Mouse (Mus musculus) midbrain, embryonic 16.5 days (tissue): ENCODE measurements at regions not wholly inside any gene's neighbourhood (a gene's known extent, or its start where the extent isn't known, plus 50 kb on each side); places are given as distances from the start of the nearest gene placed in this dataset.
"Not testable (repeated sequence)": the region's sequence is repeated elsewhere in the genome, so short reads cannot be mapped to it uniquely, and the experiment has no call there.

Experiments
- ATAC-seq: fragments of 200-750 bp; cut with Nextera tagmentation; 2 replicates; pipeline ENCODE4 v1.8.0; 2017; ENCODE audit warnings: moderate TSS enrichment
- H3K27ac ChIP-seq: fragments of 300-500 bp; sonication (generic); 2 replicates; pipeline ENCODE4 v1.5.1; 2014; ENCODE audit warnings: mild to moderate bottlenecking, low read length, mixed read lengths
- H3K27me3 ChIP-seq: fragments of 300-500 bp; sonication (generic); 2 replicates; pipeline ENCODE4 v1.6.1; 2014; ENCODE audit warnings: low read depth, low read length, mixed read lengths; ENCODE audit not compliant: control insufficient read depth, insufficient read depth
- H3K36me3 ChIP-seq: fragments of 300-500 bp; sonication (generic); 2 replicates; pipeline ENCODE4 v1.6.1; 2014; ENCODE audit warnings: mild to moderate bottlenecking, low read length, moderate library complexity, mixed read lengths; ENCODE audit not compliant: control insufficient read depth, insufficient read depth
- H3K4me1 ChIP-seq: fragments of 300-500 bp; sonication (generic); 2 replicates; pipeline ENCODE4 v1.6.1; 2014; ENCODE audit warnings: mild to moderate bottlenecking, low read length, mixed read lengths; ENCODE audit not compliant: control insufficient read depth, insufficient read depth
- H3K4me2 ChIP-seq: fragments of 300-500 bp; sonication (generic); 2 replicates; pipeline ENCODE4 v1.6.1; 2014; ENCODE audit warnings: mild to moderate bottlenecking, low read length, mixed read lengths
- H3K4me3 ChIP-seq: fragments of 300-500 bp; sonication (generic); 2 replicates; pipeline ENCODE4 v1.5.1; 2014; ENCODE audit warnings: low read depth, mild to moderate bottlenecking, low read length, moderate library complexity, mixed read lengths
- H3K9ac ChIP-seq: fragments of 300-500 bp; sonication (generic); 2 replicates; pipeline ENCODE4 v1.6.1; 2014; ENCODE audit warnings: low read depth, low read length, mixed read lengths
- H3K9me3 ChIP-seq: fragments of 300-500 bp; sonication (generic); replicated peaks from 2 replicates; pipeline ENCODE4 v1.6.1; 2014; ENCODE audit warnings: mild to moderate bottlenecking, low read length, mixed read lengths; ENCODE audit not compliant: control insufficient read depth, poor library complexity, severe bottlenecking
- WGBS: fragments of 180-500 bp; shearing (Covaris S2); extraction: QIAGEN DNeasy Blood & Tissue Kit; methylation state at CpG from one replicate; pipeline ENCODE4 v1.1.7; 2014; 5-methylcytosine and 5-hydroxymethylcytosine counted together

DNA sequence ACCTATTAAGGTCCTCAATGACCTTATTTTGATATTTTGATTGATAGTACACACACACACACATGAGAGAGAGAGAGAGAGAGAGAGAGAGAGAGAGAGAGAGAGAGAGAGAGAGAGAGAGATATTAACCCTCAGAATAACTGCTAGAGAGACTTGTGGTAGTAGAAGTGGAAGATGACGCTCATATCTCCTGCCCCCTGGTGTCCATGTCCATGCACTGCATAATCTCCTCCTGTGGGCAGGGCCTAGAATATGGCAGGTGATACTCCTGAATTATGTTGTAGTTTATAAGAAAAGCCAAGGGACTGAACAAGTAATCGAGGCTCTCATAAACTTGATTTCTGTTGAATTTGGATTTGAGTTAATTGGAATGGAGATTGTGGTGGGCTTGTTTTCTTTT is 712.3 kb downstream of the Dad1 start:
- H3K4me1 ChIP-seq, H3K4me2 ChIP-seq, H3K27me3 ChIP-seq, ATAC-seq, H3K27ac ChIP-seq, H3K36me3 ChIP-seq, H3K9ac ChIP-seq, H3K4me3 ChIP-seq, H3K9me3 ChIP-seq: not testable (repeated sequence)
- 63% methylated on average over 2 of the region's 2 CpGs for WGBS

DNA sequence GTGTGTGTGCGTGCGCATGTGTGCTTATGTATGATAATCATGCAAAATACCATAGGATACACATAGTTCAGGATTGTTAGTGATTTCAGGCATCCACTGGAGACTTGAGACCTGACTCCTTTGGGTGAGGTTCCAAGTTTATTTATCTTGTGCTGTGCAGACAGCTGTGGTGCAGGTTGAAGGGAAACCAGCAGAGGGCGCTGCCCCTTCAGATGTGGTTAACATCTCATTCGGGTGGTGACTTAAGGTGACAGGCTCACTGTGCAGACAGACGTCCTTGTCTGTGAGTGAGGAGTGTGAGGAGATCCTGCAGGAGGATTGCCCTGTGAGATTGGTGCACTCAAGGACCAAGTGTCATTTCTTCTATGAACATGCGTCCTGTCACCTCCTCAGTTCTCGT is 716.0 kb downstream of the Dad1 start:
- not testable (repeated sequence) for H3K4me1 ChIP-seq, H3K4me2 ChIP-seq, ATAC-seq, H3K36me3 ChIP-seq, H3K9me3 ChIP-seq, H3K4me3 ChIP-seq, H3K27me3 ChIP-seq, H3K27ac ChIP-seq, H3K9ac ChIP-seq
- WGBS, result 62% methylated on average over 7 of the region's 7 CpGs

DNA sequence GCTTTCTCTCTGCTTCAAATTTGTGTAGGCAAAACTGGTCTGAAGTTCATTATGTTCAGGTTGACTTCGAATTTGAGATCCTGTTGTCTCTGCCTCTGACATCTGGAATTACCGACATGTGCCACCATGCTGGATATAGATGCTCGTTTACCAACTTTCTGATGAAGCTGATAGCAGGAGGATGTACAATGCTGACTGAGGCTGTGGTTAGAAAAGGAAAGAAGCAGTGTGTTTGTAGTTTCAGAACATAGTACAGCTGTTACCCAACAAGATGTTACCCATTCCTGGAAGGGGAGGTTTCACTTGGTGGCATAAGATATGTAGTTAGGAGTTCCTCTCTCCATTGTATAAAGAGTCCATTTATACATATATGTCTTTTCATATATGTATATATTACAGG is 730.5 kb downstream of the Dad1 start:
- WGBS, result no CpG with 5 or more reads among the region's 3 CpGs

DNA sequence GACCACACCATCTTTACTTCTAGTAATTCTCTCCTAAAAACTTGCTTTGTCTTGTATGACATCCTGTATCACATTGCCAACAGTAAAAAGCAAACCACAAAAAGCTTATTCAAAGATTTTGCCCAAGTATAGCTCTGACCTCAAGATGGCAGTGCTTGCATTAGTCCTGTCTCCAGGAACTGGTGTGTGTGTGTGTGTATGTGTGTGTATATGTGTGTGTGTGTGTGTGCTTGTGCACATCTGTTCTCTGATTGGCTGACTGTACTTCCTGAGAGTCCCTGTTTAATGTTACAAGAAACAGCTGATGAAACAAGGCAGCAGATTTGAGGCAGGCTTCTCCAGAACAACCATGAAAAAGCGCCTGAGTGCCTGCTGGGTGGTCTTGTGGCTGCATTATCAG is 735.0 kb downstream of the Dad1 start:
- H3K4me1 ChIP-seq, H3K4me3 ChIP-seq, ATAC-seq, H3K27me3 ChIP-seq, H3K9me3 ChIP-seq, H3K9ac ChIP-seq, H3K36me3 ChIP-seq, H3K27ac ChIP-seq, H3K4me2 ChIP-seq: not testable (repeated sequence)
- WGBS, result no CpG with 5 or more reads among the region's 1 CpGs

More for the DNA sequence above, 730.5 kb downstream of the Dad1 start:
- not testable (repeated sequence) for H3K27me3 ChIP-seq, H3K4me2 ChIP-seq, H3K27ac ChIP-seq, ATAC-seq, H3K9ac ChIP-seq, H3K9me3 ChIP-seq, H3K36me3 ChIP-seq, H3K4me3 ChIP-seq, H3K4me1 ChIP-seq

DNA sequence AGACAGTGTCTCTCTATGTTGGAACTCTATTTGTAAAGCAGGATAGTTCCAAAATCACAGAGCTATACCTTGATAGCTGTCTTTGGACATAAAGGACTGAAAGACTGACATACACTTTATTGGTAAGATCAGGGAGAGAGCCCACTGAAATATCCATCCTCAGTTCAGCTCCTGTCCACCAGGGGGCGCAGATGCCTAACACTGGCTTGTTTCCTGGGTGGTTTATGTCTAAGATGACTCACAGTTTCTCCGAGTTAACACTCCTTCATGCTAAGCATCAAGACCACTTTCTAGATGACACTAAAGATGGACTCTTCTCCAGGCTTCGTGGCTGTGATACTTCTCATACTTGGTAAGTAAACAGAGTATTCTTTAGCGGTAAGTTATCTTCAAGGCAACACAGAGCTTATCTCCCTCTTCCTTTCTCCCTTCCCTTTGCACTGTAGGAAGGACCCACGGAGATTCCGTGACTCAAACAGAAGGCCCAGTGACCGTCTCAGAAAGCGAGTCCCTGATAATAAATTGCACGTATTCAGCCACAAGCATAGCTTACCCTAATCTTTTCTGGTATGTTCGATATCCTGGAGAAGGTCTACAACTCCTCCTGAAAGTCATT is 737.2 kb downstream of the Dad1 start:
- not testable (repeated sequence) for ATAC-seq, H3K4me1 ChIP-seq, H3K27ac ChIP-seq, H3K36me3 ChIP-seq, H3K9me3 ChIP-seq, H3K27me3 ChIP-seq, H3K9ac ChIP-seq, H3K4me2 ChIP-seq, H3K4me3 ChIP-seq
- WGBS, result no CpG with 5 or more reads among the region's 10 CpGs

DNA sequence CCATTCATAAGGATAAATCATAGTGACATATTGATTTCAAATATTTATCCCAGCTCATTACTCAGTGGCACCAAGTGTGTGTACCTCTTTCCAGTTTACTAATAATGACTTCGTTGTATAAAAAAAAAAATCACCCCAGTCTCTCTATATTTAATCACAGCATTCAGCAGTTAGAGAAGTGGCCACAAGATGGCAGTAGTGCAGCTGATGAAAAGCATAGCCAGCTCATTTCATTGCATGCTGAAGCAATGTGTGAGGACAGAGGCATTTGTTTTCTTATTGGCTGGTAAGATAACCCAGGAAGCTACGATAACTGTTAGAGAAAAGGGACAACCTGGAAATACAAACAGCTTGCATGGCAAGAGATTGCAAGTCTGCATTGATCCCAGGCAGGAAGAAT is 748.5 kb downstream of the Dad1 start:
- WGBS, result 36% methylated on average over 1 of the region's 2 CpGs
- ATAC-seq, result peak; percentile 82

DNA sequence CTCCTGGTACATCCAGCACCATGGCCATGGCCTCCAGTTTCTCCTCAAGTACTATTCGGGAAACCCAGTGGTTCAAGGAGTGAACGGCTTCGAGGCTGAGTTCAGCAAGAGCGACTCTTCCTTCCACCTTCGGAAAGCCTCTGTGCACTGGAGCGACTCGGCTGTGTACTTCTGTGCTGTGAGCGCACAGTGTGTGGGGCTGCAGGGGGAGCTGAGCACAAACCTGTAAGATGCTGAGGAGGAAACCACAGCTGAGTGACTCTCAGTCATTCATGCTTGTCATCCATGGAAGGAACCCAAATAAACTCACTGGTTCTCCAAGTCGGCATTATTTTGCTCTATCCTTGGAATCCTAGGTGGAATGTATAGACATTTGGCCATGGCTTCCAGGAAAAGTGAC is 765.5 kb downstream of the Dad1 start:
- not testable (repeated sequence) for H3K9me3 ChIP-seq, H3K4me3 ChIP-seq, H3K4me2 ChIP-seq, H3K27ac ChIP-seq, H3K27me3 ChIP-seq, H3K36me3 ChIP-seq, ATAC-seq, H3K4me1 ChIP-seq, H3K9ac ChIP-seq
- WGBS, result 87% methylated on average over 5 of the region's 9 CpGs

More for the DNA sequence above, 748.5 kb downstream of the Dad1 start:
- H3K4me1 ChIP-seq, H3K4me2 ChIP-seq, H3K36me3 ChIP-seq, H3K27ac ChIP-seq, H3K9me3 ChIP-seq, H3K27me3 ChIP-seq, H3K9ac ChIP-seq, H3K4me3 ChIP-seq: not testable (repeated sequence)

DNA sequence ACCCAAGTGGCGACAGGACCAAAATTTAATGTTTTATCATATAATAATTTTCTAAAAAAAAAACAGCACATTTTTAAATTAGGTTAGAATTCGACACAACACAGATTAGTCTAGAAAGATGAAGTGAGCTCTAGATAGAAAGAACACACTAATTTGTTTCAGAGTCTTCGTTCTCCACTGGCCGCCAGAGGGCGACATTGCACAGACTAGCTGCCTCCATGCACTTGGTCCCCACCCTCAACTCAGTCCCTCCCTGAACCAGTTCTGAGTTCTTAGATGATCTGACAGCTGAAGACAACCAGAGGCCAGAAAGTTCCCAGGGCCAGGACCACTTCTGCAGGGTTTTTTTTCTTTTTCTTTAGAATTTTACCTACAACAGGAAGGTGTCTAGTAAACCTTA is 766.3 kb downstream of the Dad1 start:
- ATAC-seq, H3K4me3 ChIP-seq, H3K27ac ChIP-seq, H3K4me2 ChIP-seq, H3K9me3 ChIP-seq, H3K27me3 ChIP-seq, H3K9ac ChIP-seq, H3K36me3 ChIP-seq, H3K4me1 ChIP-seq: not testable (repeated sequence)
- WGBS, result 28% methylated on average over 5 of the region's 5 CpGs

DNA sequence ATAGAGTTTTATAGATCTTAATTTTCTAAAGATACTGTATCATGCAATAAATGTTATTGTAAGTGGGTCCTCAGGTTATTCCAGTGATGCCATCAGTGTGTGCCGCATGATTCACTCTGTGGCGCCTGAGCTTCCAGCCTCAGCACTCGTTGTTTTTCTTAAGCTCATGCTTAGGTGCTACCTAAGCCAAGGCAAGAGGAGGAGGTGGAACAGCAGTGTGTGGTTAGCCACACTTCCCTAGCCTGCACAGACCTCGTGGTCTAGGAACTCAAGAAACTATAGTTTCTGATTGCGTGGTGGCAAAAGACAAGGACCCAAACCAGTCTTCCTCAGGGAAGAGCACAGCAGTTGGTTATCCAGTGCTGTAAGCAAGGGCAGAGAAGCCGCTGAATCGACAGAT is 779.7 kb downstream of the Dad1 start:
- H3K4me2 ChIP-seq, H3K27me3 ChIP-seq, H3K9me3 ChIP-seq, H3K9ac ChIP-seq, H3K4me1 ChIP-seq, H3K36me3 ChIP-seq, H3K4me3 ChIP-seq, ATAC-seq, H3K27ac ChIP-seq: not testable (repeated sequence)
- 92% methylated on average over 7 of the region's 7 CpGs for whole genome bisulfite sequencing

DNA sequence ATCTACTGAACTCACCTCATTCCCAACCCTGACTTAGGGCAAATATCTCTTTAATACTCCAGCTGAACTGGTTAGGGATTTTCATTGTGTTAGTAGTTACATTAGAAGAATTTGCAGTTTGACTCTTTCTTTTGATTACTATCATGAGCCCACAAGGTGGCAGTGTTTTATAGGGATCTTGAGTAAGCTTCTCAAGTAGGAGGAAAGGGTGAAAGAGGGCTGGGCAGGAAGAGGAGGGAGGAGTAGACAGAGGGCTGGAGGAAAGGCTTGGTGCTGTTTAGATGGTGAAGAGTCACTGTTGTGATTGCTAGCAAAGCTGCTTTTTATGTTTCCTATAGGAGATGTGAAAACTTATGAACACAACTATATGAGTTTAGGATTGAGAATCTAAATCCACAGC is 793.1 kb downstream of the Dad1 start:
- ATAC-seq, H3K4me1 ChIP-seq, H3K9me3 ChIP-seq, H3K4me2 ChIP-seq, H3K4me3 ChIP-seq, H3K27me3 ChIP-seq, H3K9ac ChIP-seq, H3K27ac ChIP-seq, H3K36me3 ChIP-seq: not testable (repeated sequence)
